Mouse (Mus musculus) heart, postnatal 0 days (tissue): ENCODE results near the gene Vmn1r3. TPM values are rescaled to one million over a fixed set of nuclear protein-coding genes. Genes with fewer than 3 reads are reported as not detected.
"Not testable (repeated sequence)": the region's sequence is repeated elsewhere in the genome, so short reads cannot be mapped to it uniquely, and the experiment has no call there.

Source experiments
- ATAC-seq: fragments of 200-750 bp; cut with Nextera tagmentation; 2 replicates; pipeline ENCODE4 v1.8.0; 2017; ENCODE audit warnings: low read depth, moderate number of reproducible peaks, moderate library complexity; ENCODE audit not compliant: insufficient read depth
- DNase-seq: peaks from one replicate; pipeline ENCODE4 v3.0.0-alpha.2; 2016; ENCODE audit warnings: low spot score
- H3K27ac ChIP-seq: fragments of 300-500 bp; sonication (generic); 2 replicates; pipeline ENCODE4 v1.5.1; 2014; ENCODE audit warnings: low read depth, mild to moderate bottlenecking
- H3K27me3 ChIP-seq: fragments of 300-500 bp; sonication (generic); 2 replicates; pipeline ENCODE4 v1.6.1; 2014; ENCODE audit warnings: low read length, mixed read lengths; ENCODE audit not compliant: control insufficient read depth, insufficient read depth
- H3K36me3 ChIP-seq: fragments of 300-500 bp; sonication (generic); replicated peaks from 2 replicates; pipeline ENCODE4 v1.6.1; 2014; ENCODE audit warnings: low read length, mixed read lengths; ENCODE audit not compliant: control insufficient read depth, insufficient read depth
- H3K4me1 ChIP-seq: fragments of 300-500 bp; sonication (generic); 2 replicates; pipeline ENCODE4 v1.6.1; 2014; ENCODE audit warnings: antibody characterized with exemption; ENCODE audit not compliant: control insufficient read depth, insufficient read depth
- H3K4me2 ChIP-seq: fragments of 300-500 bp; sonication (generic); 2 replicates; pipeline ENCODE4 v1.6.1; 2014; ENCODE audit warnings: low read depth, mild to moderate bottlenecking, low read length, moderate library complexity
- H3K4me3 ChIP-seq: fragments of 300-500 bp; sonication (generic); 2 replicates; pipeline ENCODE4 v1.5.1; 2014; ENCODE audit warnings: low read depth, low read length
- H3K9ac ChIP-seq: fragments of 300-500 bp; sonication (generic); replicated peaks from 2 replicates; pipeline ENCODE4 v1.6.1; 2014; ENCODE audit warnings: low read depth, low read length, mixed read lengths
- H3K9me3 ChIP-seq: fragments of 300-500 bp; sonication (generic); replicated peaks from 2 replicates; pipeline ENCODE4 v1.6.1; 2016; ENCODE audit warnings: low read length; ENCODE audit not compliant: control insufficient read depth
- CTCF ChIP-seq: IDR thresholded peaks from 2 replicates; pipeline ENCODE4 v1.5.1; 2016; ENCODE audit warnings: antibody characterized with exemption, control low read depth, low read depth
- EP300 ChIP-seq: IDR thresholded peaks from 2 replicates; pipeline ENCODE4 v1.6.1; 2016; ENCODE audit warnings: antibody characterized with exemption, low read depth
- WGBS: fragments of 180-500 bp; shearing (Covaris S2); extraction: QIAGEN DNeasy Blood & Tissue Kit; methylation state at CpG from one replicate; pipeline ENCODE4 v1.1.7; 2014; 5-methylcytosine and 5-hydroxymethylcytosine counted together
- polyA plus RNA-seq: library from polyadenylated mRNA; unstranded; fragments of >200 nt; fragmentation: Nextera tagmentation; extraction: Ambion mirVana; gene quantifications from 2 replicates; pipeline ENCODE4 v1.2.1, GENCODE M21; 2015
- total RNA-seq: library from RNA; depleted of rRNA; stranded (reverse); fragments of >200 nt; gene quantifications from 2 replicates; pipeline ENCODE4 v1.2.3, GENCODE M21; 2014; ENCODE audit warnings: low replicate concordance

Gene Vmn1r3
- total and polyA plus RNA-seq, 2 experiments from 2014 or later: not detected

DNA sequence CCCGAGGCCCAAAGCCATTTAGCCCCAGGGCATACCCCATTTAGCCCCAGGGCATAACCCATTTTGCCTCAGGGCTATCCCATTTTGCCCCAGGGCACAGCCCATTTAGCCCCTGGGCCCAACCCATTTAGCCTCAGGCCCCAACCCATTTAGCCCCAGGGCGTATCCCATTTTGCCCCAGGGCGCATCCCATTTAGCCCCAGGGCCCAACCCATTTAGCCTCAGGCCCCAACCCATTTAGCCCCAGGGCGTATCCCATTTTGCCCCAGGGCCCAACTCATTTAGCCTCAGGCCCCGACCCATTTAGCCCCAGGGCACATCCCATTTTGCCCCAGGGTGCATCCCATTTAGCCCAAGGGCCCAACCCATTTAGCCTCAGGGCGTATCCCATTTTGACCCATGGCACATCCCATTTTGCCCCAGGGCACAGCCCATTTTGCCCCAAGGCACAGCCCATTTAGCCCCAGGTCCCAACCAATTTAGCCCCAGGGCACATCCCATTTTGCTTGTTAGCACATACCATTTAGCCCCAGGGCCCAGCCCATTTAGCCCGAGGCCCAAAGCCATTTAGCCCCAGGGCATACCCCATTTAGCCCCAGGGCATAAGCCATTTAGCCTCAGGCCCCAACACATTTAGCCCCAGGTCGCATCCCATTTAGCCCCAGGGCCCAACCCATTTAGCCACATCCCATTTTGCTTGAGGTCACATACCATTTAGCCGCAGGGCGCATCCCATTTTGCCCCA, 8.2 kb downstream of the Vmn1r3 start:
- H3K4me1 ChIP-seq, H3K4me2 ChIP-seq, DNase-seq, ATAC-seq, H3K27me3 ChIP-seq, H3K27ac ChIP-seq, H3K36me3 ChIP-seq, H3K9me3 ChIP-seq, H3K9ac ChIP-seq, H3K4me3 ChIP-seq: not testable (repeated sequence)
- 86% methylated on average over 10 of the region's 10 CpGs for WGBS

DNA sequence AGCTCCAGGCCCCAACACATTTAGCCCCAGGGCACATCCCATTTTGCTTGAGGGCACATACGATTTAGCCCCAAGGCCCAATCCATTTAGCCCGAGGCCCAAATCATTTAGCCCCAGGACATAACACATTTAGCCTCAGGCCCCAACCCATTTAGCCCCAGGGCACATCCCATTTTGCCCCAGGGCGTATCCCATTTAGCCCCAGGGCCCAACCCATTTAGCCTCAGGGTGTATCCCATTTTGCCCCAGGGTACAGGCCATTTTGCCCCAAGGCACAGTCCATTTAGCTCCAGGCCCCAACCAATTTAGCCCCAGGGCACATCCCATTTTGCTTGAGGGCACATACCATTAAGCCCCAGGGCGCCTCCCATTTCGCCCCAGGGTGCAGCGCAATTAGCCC, 9.0 kb downstream of the Vmn1r3 start:
- H3K27me3 ChIP-seq, H3K9me3 ChIP-seq, H3K4me2 ChIP-seq, H3K4me3 ChIP-seq, H3K27ac ChIP-seq, H3K9ac ChIP-seq, ATAC-seq, H3K4me1 ChIP-seq, DNase-seq, H3K36me3 ChIP-seq: not testable (repeated sequence)
- 84% methylated on average over 6 of the region's 6 CpGs for WGBS

DNA sequence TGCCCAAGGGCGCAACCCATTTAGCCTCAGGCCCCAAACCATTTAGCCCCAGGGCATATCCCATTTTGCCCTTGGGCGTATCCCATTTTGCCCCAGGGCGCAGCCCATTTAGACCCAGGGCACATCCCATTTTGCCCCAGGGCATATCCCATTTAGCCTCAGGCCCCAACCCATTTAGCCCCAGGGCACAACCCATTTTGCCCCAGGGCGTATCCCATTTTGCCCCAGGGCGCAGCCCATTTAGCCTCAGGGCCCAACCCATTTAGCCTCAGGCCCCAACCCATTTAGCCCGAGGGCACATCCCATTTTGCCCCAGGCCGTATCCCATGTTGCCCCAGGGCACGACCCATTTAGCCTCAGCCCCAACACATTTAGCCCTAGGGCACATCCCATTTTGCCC, 9.4 kb downstream of the Vmn1r3 start:
- ATAC-seq, H3K4me2 ChIP-seq, H3K9ac ChIP-seq, H3K27me3 ChIP-seq, H3K27ac ChIP-seq, H3K36me3 ChIP-seq, H3K9me3 ChIP-seq, H3K4me1 ChIP-seq, DNase-seq, H3K4me3 ChIP-seq: not testable (repeated sequence)
- 91% methylated on average over 6 of the region's 8 CpGs for WGBS

DNA sequence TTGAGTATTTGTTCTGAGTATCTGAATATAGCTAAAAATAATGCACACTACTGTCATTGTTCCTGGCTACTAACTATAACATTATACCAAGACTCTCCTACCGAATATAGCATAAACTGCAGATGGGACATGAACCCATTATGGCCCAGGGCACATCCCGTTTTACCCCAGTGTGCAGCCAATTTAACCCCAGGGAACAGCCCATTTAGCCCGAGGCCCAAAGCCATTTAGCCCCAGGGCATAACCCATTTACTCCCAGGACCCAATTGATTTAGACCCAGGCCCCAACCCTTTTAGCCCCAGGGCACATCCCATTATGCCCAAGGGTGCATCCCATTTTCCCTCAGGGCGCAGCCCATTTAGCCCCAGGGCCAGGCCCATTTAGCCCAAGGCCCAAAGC, 10.6 kb downstream of the Vmn1r3 start:
- DNase-seq, H3K9ac ChIP-seq: not testable (repeated sequence)

DNA sequence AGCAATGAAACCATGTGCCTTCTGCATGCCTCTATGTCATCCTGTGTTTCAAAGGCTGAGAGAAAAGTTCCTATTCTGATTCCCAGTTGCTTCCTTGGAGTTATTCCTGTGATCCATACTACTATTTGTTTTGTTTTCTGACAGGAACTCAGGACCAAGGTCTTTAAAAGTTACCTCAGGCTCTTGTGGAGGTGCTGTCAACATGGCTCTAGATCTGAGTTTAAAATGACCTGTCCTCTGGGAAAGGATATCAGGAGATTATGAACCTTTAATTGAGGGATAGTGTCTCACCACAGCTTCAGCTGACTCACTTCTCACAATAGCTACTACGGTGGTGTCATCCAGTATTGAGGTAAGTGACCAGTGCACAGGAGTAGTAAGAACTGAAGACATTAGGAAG, 18.1 kb downstream of the Vmn1r3 start, which contains the start of gene Vmn1r2:
Vmn1r2 (plus strand) TSS at position 301 of the 400 bp plus-strand sequence.
- ATAC-seq, H3K4me2 ChIP-seq, H3K4me3 ChIP-seq, H3K4me1 ChIP-seq, DNase-seq, H3K9ac ChIP-seq, H3K9me3 ChIP-seq, H3K27ac ChIP-seq, H3K27me3 ChIP-seq, H3K36me3 ChIP-seq: not testable (repeated sequence)
- no CpG with 5 or more reads among the region's 1 CpGs for WGBS

More for the DNA sequence above, 10.6 kb downstream of the Vmn1r3 start:
- not testable (repeated sequence) for H3K4me1 ChIP-seq, H3K27ac ChIP-seq, H3K36me3 ChIP-seq, H3K27me3 ChIP-seq, H3K4me3 ChIP-seq, ATAC-seq, H3K4me2 ChIP-seq, H3K9me3 ChIP-seq
- WGBS: 73% methylated on average over 4 of the region's 4 CpGs

DNA sequence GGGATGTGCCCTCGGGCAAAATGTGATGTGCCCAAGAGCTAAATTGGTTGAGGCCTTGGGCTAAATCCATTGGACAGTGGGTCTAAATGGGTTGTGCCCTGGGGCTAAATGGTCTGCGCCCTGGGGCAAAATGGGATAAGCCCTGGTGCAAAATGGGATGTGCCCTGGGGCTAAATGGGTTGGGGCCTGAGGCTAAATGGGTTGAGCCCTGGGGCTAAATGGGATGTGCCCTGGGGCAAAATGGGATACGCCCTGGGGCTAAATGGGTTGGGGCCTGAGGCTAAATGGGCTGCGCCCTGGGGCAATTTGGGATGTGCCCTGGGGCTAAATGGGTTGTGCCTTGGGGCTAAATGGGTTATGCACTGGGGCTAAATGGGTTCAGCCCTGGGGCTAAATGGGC, 20.1 kb downstream of the Vmn1r3 start:
- no peak overlapping the region for H3K4me3 ChIP-seq
- ATAC-seq: no peak
- TF ChIP-seq EP300 (no peak), CTCF (no peak)
- no peak for DNase-seq
- 93% methylated on average over 4 of the region's 4 CpGs for WGBS
- no peak overlapping the region for H3K27ac ChIP-seq
- H3K36me3 ChIP-seq: no peaks in the 10 kb centered on the region
- no peak overlapping the region for H3K4me2 ChIP-seq
- no peaks in the 10 kb centered on the region for H3K4me1 ChIP-seq
- H3K27me3 ChIP-seq: no peaks in the 10 kb centered on the region
- H3K9ac ChIP-seq: no peak overlapping the region
- no peaks in the 10 kb centered on the region for H3K9me3 ChIP-seq

DNA sequence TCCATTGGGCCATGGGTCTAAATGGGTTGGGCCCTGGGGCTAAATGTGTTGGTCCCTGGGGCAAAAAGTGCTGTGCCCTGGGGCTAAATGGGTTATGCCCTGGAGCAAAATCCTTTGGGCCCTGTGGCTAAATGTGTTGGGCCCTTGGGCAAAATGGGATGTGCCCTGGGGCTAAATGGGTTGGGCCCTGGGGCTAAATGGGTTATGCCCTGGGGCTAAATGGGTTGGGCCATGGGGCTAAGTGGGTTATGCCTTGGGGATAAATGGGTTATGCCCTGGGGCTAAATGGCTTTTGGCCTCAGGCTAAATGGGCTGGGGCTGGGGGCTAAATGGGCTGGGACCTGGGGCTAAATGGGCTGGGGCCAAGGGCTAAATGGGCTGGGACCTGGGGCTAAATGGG, 20.7 kb downstream of the Vmn1r3 start:
- ATAC-seq: not testable (repeated sequence)

DNA sequence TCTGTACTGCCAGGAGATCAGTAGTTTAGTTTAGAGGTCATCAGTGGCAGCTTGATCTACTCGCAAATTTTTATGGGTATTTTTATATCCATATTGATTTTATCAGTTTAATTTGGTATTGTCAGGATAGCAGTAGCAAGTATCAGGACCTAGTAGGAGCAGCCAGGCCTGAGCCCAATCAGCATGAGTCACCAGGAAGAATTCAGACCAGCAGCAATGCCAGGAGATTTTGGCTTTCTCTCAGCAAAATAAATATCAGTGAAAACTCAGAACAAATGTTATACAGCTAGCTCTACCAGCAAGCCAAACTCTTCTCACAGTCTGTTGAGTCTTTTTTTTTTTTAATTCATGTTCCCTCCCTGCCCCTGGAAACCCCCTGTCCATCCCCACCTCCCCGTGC, 31.8 kb downstream of the Vmn1r3 start:
- DNase-seq, H3K36me3 ChIP-seq, H3K9ac ChIP-seq, H3K9me3 ChIP-seq, H3K4me1 ChIP-seq, H3K4me3 ChIP-seq, H3K27me3 ChIP-seq, H3K27ac ChIP-seq, H3K4me2 ChIP-seq, ATAC-seq: not testable (repeated sequence)
- WGBS: 55% methylated on average over 2 of the region's 2 CpGs

More for the DNA sequence above, 20.7 kb downstream of the Vmn1r3 start:
- H3K4me2 ChIP-seq, H3K9ac ChIP-seq, DNase-seq, H3K4me3 ChIP-seq, H3K36me3 ChIP-seq, H3K4me1 ChIP-seq, H3K27ac ChIP-seq, H3K9me3 ChIP-seq, H3K27me3 ChIP-seq: not testable (repeated sequence)
